Mouse (Mus musculus): ENCODE measurements around the gene Gm3371. TPM values are rescaled to one million over a fixed set of nuclear protein-coding genes. Genes with fewer than 3 reads are reported as not detected.
"Not testable (repeated sequence)": the region's sequence is repeated elsewhere in the genome, so short reads cannot be mapped to it uniquely, and the experiment has no call there.

Gm3371 gene
- polyA plus RNA-seq (2012; rRNA removed), result not detected in 2 replicates

DNA sequence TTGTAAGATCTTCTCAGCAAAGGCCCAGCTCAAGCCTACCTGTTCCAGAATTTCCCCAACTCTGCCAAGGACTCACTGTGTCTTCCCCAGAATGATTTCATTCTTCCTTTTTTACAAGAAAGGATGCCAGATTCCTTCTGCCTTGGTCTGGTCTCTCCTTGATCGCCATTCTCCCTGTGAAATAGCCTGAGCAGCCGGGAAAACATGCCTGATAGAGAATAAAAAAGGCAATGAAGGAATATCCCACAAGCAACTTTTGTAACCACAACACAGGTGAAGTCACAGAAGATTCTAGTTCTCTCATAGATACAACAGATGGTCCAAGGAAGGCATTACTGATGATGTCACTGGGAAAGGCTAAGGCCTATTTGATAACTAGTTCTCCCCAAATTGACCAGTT, at the start of gene Gm3371:
Gene Gm3371, minus strand, starts transcription at position 101 of the 400 bp plus-strand sequence.
- not testable (repeated sequence) for H3K27me3 ChIP-seq (ENCODE audit: control insufficient read depth, insufficient read depth, low read length); H3K36me3 ChIP-seq (ENCODE audit: control insufficient read depth, insufficient read depth, low read length)
- WGBS, result no CpG with 5 or more reads among the region's 2 CpGs

DNA sequence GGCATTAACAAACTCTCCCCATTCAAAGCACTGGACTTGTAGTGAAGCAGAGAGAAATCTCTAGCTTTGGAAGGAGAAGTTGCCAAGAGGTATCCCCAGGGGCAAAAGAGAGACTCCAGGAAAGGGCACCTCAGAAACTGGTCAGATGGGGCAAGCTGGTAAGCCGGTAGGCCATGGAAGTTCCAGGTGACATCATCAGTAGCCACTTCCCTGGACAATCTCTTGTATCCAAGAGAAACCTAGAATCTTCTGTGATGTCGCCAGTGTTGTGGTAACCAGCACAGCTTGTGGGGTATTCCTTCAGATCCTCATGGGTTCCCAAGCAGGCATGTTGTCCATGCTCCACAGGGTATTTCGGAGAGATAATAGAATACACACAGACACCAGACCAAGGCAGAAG, 22.8 kb upstream of the Gm3371 start, which contains the start of gene Gm8232:
Gene Gm8232, plus strand, starts transcription at position 301 of the 400 bp plus-strand sequence.
- H3K36me3 ChIP-seq (ENCODE audit: control insufficient read depth, insufficient read depth, low read length); H3K4me1 ChIP-seq (ENCODE audit: control insufficient read depth, insufficient read depth, insufficient read length); H3K27ac ChIP-seq (ENCODE audit: insufficient read depth, low read length); H3K27me3 ChIP-seq (ENCODE audit: control insufficient read depth, insufficient read depth, low read length); DNase-seq (ENCODE audit: low read depth in 1 of 2, low spot score in 2 of 2); H3K4me3 ChIP-seq (ENCODE audit: extremely low read depth, insufficient read depth, insufficient read length): not testable (repeated sequence)
- 84% methylated on average over 3 of the region's 3 CpGs for WGBS

More for the DNA sequence above, at the start of gene Gm3371:
- H3K4me3 ChIP-seq (ENCODE audit: extremely low read depth, insufficient read depth, insufficient read length); H3K27ac ChIP-seq (ENCODE audit: insufficient read depth, low read length); DNase-seq (ENCODE audit: low read depth in 1 of 2, low spot score in 2 of 2); H3K4me1 ChIP-seq (ENCODE audit: control insufficient read depth, insufficient read depth, insufficient read length): not testable (repeated sequence)

DNA sequence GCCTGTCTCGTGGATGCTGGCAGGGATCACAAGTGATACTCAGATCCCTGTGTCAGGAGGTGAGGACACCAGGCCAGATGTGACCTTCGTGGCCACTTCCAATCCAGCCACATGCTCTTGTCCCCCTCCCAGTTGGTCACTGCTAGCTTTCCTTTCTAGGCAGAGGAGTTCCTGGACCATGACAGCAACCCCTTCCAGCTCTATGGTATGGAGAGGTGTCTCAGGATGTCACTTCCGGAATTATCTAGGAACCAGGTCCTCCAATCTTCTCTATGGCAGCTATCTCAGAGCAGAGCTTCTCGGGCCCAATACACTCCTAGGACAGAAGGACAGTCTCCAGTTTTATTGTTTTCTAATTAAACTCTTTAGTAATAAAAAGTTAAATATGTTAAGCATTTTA, 26.3 kb downstream of the Gm3371 start:
- DNase-seq (ENCODE audit: low read depth in 1 of 2, low spot score in 2 of 2); H3K4me3 ChIP-seq (ENCODE audit: extremely low read depth, insufficient read depth, insufficient read length); H3K4me1 ChIP-seq (ENCODE audit: control insufficient read depth, insufficient read depth, insufficient read length); H3K36me3 ChIP-seq (ENCODE audit: control insufficient read depth, insufficient read depth, low read length); H3K27ac ChIP-seq (ENCODE audit: insufficient read depth, low read length); H3K27me3 ChIP-seq (ENCODE audit: control insufficient read depth, insufficient read depth, low read length): not testable (repeated sequence)
- 69% methylated on average over 4 of the region's 4 CpGs for WGBS

DNA sequence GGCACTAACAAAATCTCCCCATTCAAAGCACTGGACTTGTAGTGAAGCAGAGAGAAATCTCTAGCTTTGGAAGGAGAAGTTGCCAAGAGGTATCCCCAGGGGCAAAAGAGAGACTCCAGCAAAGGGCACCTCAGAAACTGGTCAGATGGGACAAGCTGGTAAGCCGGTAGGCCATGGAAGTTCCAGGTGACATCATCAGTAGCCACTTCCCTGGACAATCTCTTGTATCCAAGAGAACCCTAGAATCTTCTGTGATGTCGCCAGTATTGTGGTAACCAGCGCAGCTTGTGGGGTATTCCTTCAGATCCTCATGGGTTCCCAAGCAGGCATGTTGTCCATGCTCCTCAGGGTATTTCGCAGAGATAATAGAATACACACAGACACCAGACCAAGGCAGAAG, 45.4 kb downstream of the Gm3371 start, which contains the start of gene Gm8229:
Gene Gm8229, plus strand, starts transcription at position 301 of the 400 bp plus-strand sequence.
- DNase-seq (ENCODE audit: low read depth in 1 of 2, low spot score in 2 of 2); H3K4me3 ChIP-seq (ENCODE audit: extremely low read depth, insufficient read depth, insufficient read length); H3K36me3 ChIP-seq (ENCODE audit: control insufficient read depth, insufficient read depth, low read length); H3K27ac ChIP-seq (ENCODE audit: insufficient read depth, low read length); H3K27me3 ChIP-seq (ENCODE audit: control insufficient read depth, insufficient read depth, low read length); H3K4me1 ChIP-seq (ENCODE audit: control insufficient read depth, insufficient read depth, insufficient read length): not testable (repeated sequence)
- WGBS, result 93% methylated on average over 4 of the region's 4 CpGs

DNA sequence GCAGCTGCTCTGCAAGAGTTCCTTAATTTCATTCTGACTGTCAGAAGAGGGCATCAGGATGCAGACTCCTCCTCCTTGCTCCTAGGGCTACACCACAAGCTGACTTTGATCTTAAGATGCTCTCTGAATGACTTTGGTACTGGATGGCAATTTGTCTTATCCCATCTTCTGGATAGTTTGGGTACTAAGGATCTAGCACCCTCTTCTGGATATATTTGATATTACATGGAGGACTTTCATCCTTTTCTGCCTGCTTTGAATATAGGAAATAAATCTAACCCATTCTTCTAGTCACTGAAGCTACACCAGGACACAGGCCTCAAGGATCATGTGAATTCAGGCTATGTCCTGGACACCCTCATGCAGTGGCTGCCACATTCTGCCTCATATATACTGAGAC, 48.2 kb downstream of the Gm3371 start:
- not testable (repeated sequence) for H3K27me3 ChIP-seq (ENCODE audit: control insufficient read depth, insufficient read depth, low read length); H3K27ac ChIP-seq (ENCODE audit: insufficient read depth, low read length); H3K36me3 ChIP-seq (ENCODE audit: control insufficient read depth, insufficient read depth, low read length); H3K4me1 ChIP-seq (ENCODE audit: control insufficient read depth, insufficient read depth, insufficient read length); H3K4me3 ChIP-seq (ENCODE audit: extremely low read depth, insufficient read depth, insufficient read length); DNase-seq (ENCODE audit: low read depth in 1 of 2, low spot score in 2 of 2)

DNA sequence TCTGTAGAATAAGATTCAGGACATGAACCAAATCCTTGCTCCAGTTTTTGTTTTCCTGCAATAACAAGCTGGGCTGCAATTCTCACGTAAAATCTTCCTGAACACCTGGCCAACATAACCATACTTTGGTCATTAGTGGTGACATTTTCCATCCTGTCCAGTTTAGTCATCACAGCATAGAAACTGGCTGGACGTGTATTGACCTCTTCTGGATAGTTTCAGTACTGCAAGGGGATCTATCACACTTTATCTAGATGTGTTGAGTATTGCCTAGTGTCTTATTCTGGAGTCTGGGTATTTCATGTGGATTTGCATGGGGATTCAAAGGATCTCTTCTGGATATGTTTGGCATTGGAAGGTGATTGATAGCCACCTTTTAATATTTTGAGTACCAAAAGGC, 49.1 kb downstream of the Gm3371 start:
- WGBS, result 38% methylated on average over 2 of the region's 2 CpGs
- DNase-seq (ENCODE audit: low read depth in 1 of 2, low spot score in 2 of 2); H3K4me3 ChIP-seq (ENCODE audit: extremely low read depth, insufficient read depth, insufficient read length); H3K27ac ChIP-seq (ENCODE audit: insufficient read depth, low read length); H3K4me1 ChIP-seq (ENCODE audit: control insufficient read depth, insufficient read depth, insufficient read length); H3K36me3 ChIP-seq (ENCODE audit: control insufficient read depth, insufficient read depth, low read length); H3K27me3 ChIP-seq (ENCODE audit: control insufficient read depth, insufficient read depth, low read length): not testable (repeated sequence)

Other genes starting within 250 kb of the Gm3371 start
- not detected in 2 replicates for gene Gm8212, start 213.0 kb downstream of the Gm3371 start, polyA plus RNA-seq (2012; rRNA removed)
- not detected in 2 replicates for gene 4930503E14Rik, start 197.4 kb downstream of the Gm3371 start, polyA plus RNA-seq (2012; rRNA removed)
- not detected in 2 replicates for gene Gm8220, start 125.1 kb downstream of the Gm3371 start, polyA plus RNA-seq (2012; rRNA removed)
- not detected in 2 replicates for gene Gm5930, start 72.1 kb downstream of the Gm3371 start, polyA plus RNA-seq (2012; rRNA removed)
- gene Gm8229, start 45.3 kb downstream of the Gm3371 start, polyA plus RNA-seq (2012; rRNA removed), result not detected in 2 replicates
- gene Gm8232, start 22.9 kb upstream of the Gm3371 start, polyA plus RNA-seq (2012; rRNA removed), result not detected in 2 replicates
- gene BC061237, start 81.8 kb upstream of the Gm3371 start, polyA plus RNA-seq (2012; rRNA removed), result not detected in 2 replicates
- gene Gm17093, start 107.6 kb upstream of the Gm3371 start, polyA plus RNA-seq (2012; rRNA removed), result not detected in 2 replicates
- not detected in 2 replicates for gene Gm8247, start 172.5 kb upstream of the Gm3371 start, polyA plus RNA-seq (2012; rRNA removed)
- not detected in 2 replicates for gene Gm5624, start 217.2 kb upstream of the Gm3371 start, polyA plus RNA-seq (2012; rRNA removed)

All from spleen, adult 2 months (tissue).